Mouse (Mus musculus): ENCODE measurements around the gene Riok2.

DNA sequence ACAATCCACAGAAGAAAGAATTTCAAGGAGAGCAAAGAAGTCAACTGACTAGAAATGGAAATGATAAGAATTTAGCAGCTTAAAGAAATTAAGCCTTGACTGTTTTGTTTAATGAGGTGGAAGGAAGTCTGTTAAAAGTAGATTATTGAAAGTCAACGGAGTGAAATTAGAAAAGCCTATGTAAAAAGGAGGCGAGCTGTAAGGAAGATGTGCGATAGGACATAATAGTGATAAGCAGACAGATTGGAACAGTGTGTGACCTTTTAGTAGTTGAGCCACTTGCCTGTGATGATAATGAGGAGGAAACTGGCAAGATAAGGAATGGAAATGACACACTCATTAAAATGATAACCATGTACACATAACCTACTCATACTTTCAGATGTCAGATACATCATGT, 10.4 kb downstream of the Riok2 start:
- TF ChIP-seq POLR2A (IDR thresholded peaks at IDR 0.05; ENCODE audit: insufficient read depth, low read depth, low read length) (no peak), CTCF (IDR thresholded peaks at IDR 0.05; ENCODE audit: insufficient read depth, low read depth, low read length) (no peak)

All from olfactory bulb, adult 2 months (tissue).